Mouse (Mus musculus) heart, embryonic 13.5 days (tissue): ENCODE measurements around the gene Mettl18. TPM values are rescaled to one million over a fixed set of nuclear protein-coding genes. Genes with fewer than 3 reads are reported as not detected.

ENCODE experiments used
- polyA plus RNA-seq: library from polyadenylated mRNA; unstranded; fragments of >200 nt; fragmentation: Nextera tagmentation; extraction: Ambion mirVana; gene quantifications from 2 replicates; pipeline ENCODE4 v1.2.1, GENCODE M21; 2015

The Mettl18 gene
- polyA plus RNA-seq, 1 experiment from 2014 or later, result 5.0 TPM

Other genes with a start within 250 kb of the Mettl18 start
- gene Kifap3, start 215.3 kb upstream of the Mettl18 start, polyA plus RNA-seq, result 18.6 and 18.9 TPM in 2 replicates
- gene Scyl3, start 65.8 kb upstream of the Mettl18 start, polyA plus RNA-seq, result 10.0 and 11.0 TPM in 2 replicates
- gene BC055324, start 93 bp upstream of the Mettl18 start, polyA plus RNA-seq, result 14.5 and 15.5 TPM in 2 replicates
- gene Sele, start 53.3 kb downstream of the Mettl18 start, polyA plus RNA-seq, result 0.57 and 0.84 TPM in 2 replicates
- 0.31 and 0.72 TPM in 2 replicates for gene Sell, start 67.1 kb downstream of the Mettl18 start, polyA plus RNA-seq
- gene Selp, start 120.4 kb downstream of the Mettl18 start, polyA plus RNA-seq, result 0.08 and 0.23 TPM in 2 replicates
- gene F5, start 156.9 kb downstream of the Mettl18 start, polyA plus RNA-seq, result 0.24 and 0.38 TPM in 2 replicates